Mouse (Mus musculus) bone marrow, adult 2 months (tissue): ENCODE data around the gene Drosha.

Source experiments
- CTCF ChIP-seq: fragments of 200-500 bp; IDR thresholded peaks from 2 replicates; pipeline ENCODE4 v1.5.1; 2011; ENCODE audit warnings: low read length, control low read depth; ENCODE audit not compliant: control insufficient read depth, insufficient read depth
- POLR2A ChIP-seq: fragments of 200-500 bp; IDR thresholded peaks from 2 replicates; pipeline ENCODE4 v1.6.1; 2011; ENCODE audit warnings: low read depth, mild to moderate bottlenecking, control low read depth, low read length, borderline replicate concordance; ENCODE audit not compliant: control insufficient read depth

DNA sequence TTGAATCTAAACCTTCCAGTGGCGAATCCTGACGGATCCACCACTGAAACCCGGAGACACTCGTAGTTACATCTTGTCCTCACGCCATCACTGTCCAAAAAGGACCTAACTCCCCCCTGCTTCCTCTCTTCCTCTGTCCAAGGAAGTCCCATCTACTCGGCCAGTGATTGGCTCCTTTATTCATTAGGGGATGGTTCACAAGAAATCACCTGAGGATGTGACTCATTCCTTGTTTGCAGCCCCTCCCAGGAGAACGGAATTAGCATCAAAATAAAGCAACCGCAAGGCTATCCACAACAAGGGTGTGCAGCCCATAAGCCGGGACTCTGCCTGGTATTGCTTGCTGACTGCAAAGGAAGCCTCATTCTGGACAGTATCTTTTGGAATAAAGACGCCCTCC is 137.6 kb downstream of the Drosha start:
- TF ChIP-seq POLR2A (no peak), CTCF (no peak)
